Mouse (Mus musculus) small intestine, adult 2 months (tissue): ENCODE data around the gene Iqschfp.

Source experiments
- CTCF ChIP-seq: fragments of 200-500 bp; IDR thresholded peaks from 2 replicates; pipeline ENCODE4 v1.5.1; 2012; ENCODE audit warnings: low read depth, mild to moderate bottlenecking, control low read depth, inconsistent platforms, low read length, moderate library complexity, mixed read lengths; ENCODE audit not compliant: insufficient replicate concordance, insufficient read length; ENCODE audit errors: extremely low read depth
- POLR2A ChIP-seq: fragments of 200-500 bp; IDR thresholded peaks from 2 replicates; pipeline ENCODE4 v1.6.1; 2012; ENCODE audit warnings: low read depth, mild to moderate bottlenecking, control low read depth, inconsistent platforms, low read length, moderate library complexity

- TF ChIP-seq CTCF (no peak), POLR2A (no peak)
Measured at GRCm38 (mm10) chr3:68535160-68535728, 643.2 kb downstream of the Iqschfp start.
